Mouse (Mus musculus) heart, embryonic 11.5 days (tissue): ENCODE data around the gene Gpr107. TPM values are rescaled to one million over a fixed set of nuclear protein-coding genes. Genes with fewer than 3 reads are reported as not detected.

Source experiments
- ATAC-seq: fragments of 200-750 bp; cut with Nextera tagmentation; replicated peaks from 2 replicates; pipeline ENCODE4 v1.8.0; 2017; ENCODE audit warnings: moderate library complexity; ENCODE audit not compliant: insufficient number of reproducible peaks, low FRiP score, low TSS enrichment
- H3K27ac ChIP-seq: fragments of 300-500 bp; sonication (generic); 2 replicates; pipeline ENCODE4 v1.5.1; 2014; ENCODE audit warnings: mild to moderate bottlenecking, low read depth, low read length
- H3K27me3 ChIP-seq: fragments of 300-500 bp; sonication (generic); 2 replicates; pipeline ENCODE4 v1.6.1; 2014; ENCODE audit warnings: mild to moderate bottlenecking, low read length, mixed read lengths; ENCODE audit not compliant: control insufficient read depth, insufficient read depth
- H3K36me3 ChIP-seq: fragments of 300-500 bp; sonication (generic); 2 replicates; pipeline ENCODE4 v1.6.1; 2014; ENCODE audit warnings: mild to moderate bottlenecking, low read length, moderate library complexity, mixed read lengths; ENCODE audit not compliant: control insufficient read depth, insufficient read depth
- H3K4me1 ChIP-seq: fragments of 300-500 bp; sonication (generic); 2 replicates; pipeline ENCODE4 v1.6.1; 2014; ENCODE audit warnings: low read length; ENCODE audit not compliant: control insufficient read depth, insufficient read depth
- H3K4me2 ChIP-seq: fragments of 300-500 bp; sonication (generic); 2 replicates; pipeline ENCODE4 v1.6.1; 2014; ENCODE audit warnings: mild to moderate bottlenecking, moderate library complexity
- H3K4me3 ChIP-seq: fragments of 300-500 bp; sonication (generic); 2 replicates; pipeline ENCODE4 v1.5.1; 2014; ENCODE audit warnings: low read depth, low read length
- H3K9ac ChIP-seq: fragments of 300-500 bp; sonication (generic); 2 replicates; pipeline ENCODE4 v1.6.1; 2014; ENCODE audit warnings: mild to moderate bottlenecking, low read depth, low read length, moderate library complexity
- H3K9me3 ChIP-seq: fragments of 300-500 bp; sonication (generic); replicated peaks from 2 replicates; pipeline ENCODE4 v1.6.1; 2016; ENCODE audit warnings: low read length; ENCODE audit not compliant: control insufficient read depth
- WGBS: fragments of 180-500 bp; shearing (Covaris S2); extraction: QIAGEN DNeasy Blood & Tissue Kit; methylation state at CpG from one replicate; pipeline ENCODE4 v1.1.7; 2014; ENCODE audit not compliant: insufficient replicate concordance; 5-methylcytosine and 5-hydroxymethylcytosine counted together
- polyA plus RNA-seq: library from polyadenylated mRNA; unstranded; fragments of >200 nt; fragmentation: Nextera tagmentation; extraction: Ambion mirVana; gene quantifications from 2 replicates; pipeline ENCODE4 v1.2.1, GENCODE M21; 2014

Gpr107 gene
- polyA plus RNA-seq, 1 experiment from 2014 or later: 30.4 TPM

DNA sequence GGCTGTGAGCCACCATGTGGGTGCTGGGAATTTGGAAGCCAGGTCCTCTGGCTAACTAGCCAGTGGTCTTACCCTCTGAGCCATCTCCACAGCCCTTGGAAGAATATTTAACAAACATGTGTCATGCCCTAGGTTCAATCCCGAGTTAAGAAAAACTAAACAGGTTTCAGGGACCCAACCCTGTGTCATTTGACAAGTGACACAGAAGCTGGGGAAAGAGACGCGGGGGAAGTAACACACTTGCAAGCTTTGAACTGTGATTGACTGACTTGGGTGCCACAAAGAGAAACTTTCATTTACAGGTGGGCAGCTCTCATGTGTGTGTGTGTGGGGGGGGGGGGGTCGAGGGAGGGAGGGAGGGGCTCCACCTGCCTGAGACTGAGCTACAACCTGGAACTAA, 18.1 kb upstream of the Gpr107 start:
- Histone ChIP-seq H3K4me1 (peaks cover 55% of the 10 kb centered on the region), H3K9ac (no peak overlapping the region), H3K9me3 (no peaks in the 10 kb centered on the region), H3K36me3 (no peaks in the 10 kb centered on the region), H3K27me3 (no peaks in the 10 kb centered on the region), H3K27ac (no peak overlapping the region), H3K4me3 (no peak overlapping the region), H3K4me2 (no peak overlapping the region)
- ATAC-seq: no peak
- 61% methylated on average over 4 of the region's 4 CpGs for WGBS

DNA sequence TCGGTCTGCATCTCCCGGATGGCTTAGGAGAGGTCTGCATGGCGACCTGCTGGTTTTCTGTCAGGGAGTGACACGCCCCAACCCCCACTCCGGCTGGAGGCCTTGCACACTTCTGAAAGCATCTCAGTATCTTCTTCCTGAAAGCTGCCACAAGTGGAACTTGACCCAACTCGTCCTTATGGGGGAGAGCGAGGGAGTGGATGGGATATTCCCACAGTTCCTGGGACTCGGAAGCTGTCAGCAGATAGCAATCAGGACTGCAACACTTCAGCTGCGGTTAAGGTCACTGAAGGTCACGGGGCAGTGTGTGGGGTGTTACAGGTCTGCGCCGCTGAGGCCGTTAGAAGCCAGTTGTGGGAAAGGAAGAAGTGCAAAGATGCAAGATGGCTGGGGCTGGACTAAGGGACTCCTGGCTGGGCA, 16.6 kb upstream of the Gpr107 start:
- no peak for ATAC-seq
- H3K4me2 ChIP-seq: no peak overlapping the region
- H3K36me3 ChIP-seq: no peaks in the 10 kb centered on the region
- no peak overlapping the region for H3K9ac ChIP-seq
- no peaks in the 10 kb centered on the region for H3K27me3 ChIP-seq
- no peaks in the 10 kb centered on the region for H3K9me3 ChIP-seq
- H3K4me1 ChIP-seq: peaks cover 51% of the 10 kb centered on the region
- H3K27ac ChIP-seq: peak overlapping the region; percentile 46
- 19% methylated on average over 13 of the region's 13 CpGs for WGBS
- no peak overlapping the region for H3K4me3 ChIP-seq

DNA sequence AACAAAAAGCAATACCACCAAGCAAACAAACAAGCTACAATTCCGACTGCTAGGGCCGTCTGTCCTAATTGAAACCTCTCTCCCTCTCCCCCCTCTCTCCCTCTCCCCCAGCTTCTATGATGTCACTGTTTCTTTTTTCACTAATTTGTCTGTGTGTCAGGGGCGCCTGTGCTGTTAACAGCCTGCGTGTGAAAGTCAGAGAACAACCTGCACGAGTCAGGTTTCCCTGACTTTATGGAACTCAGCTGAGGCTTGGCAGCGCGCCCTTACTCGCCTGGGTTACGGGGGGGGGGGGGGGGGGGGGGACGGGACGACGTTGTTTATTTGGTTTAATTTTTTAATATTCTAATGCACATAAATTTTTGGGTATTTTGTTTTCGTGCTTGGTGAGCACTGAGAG, 15.8 kb upstream of the Gpr107 start:
- Histone ChIP-seq H3K36me3 (no peaks in the 10 kb centered on the region), H3K4me2 (no peak overlapping the region), H3K9me3 (no peaks in the 10 kb centered on the region), H3K4me1 (peaks cover 47% of the 10 kb centered on the region), H3K27ac (no peak overlapping the region; the same call in 1 of the 2 replicates), H3K9ac (no peak overlapping the region), H3K4me3 (no peak overlapping the region), H3K27me3 (no peaks in the 10 kb centered on the region)
- no peak for ATAC-seq
- 65% methylated on average over 13 of the region's 13 CpGs for WGBS

DNA sequence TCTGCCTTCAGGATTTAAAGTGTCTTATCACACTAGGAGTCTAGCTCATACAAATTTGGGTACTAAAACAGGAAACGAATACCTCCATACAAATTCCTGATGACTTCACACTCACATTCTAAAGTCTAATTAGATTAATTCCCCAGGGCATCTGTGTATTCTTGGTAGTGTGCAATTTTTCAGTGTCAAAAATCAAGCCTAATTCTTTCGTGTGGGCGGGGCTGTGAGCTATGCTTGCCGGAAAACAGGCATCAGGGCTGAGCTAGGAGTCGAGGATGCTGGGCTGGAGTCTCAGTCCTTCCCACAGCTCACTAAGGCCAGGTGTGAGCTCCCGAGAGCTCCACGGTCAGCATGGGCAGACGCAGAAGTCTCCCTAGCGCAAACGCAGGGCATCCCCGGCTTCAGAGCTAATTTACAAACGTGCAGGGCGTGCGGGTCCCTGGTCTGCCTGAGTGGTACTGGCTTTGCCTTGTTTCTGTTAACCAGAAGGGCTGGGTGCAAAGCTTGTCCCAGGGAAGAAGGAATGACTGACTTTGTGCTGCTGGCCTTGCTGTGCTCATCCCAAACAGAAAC, 15.0 kb upstream of the Gpr107 start:
- no peak overlapping the region for H3K9ac ChIP-seq
- peaks cover 39% of the 10 kb centered on the region for H3K4me1 ChIP-seq
- H3K36me3 ChIP-seq: no peaks in the 10 kb centered on the region
- no peaks in the 10 kb centered on the region for H3K9me3 ChIP-seq
- no peak overlapping the region for H3K4me3 ChIP-seq
- 80% methylated on average over 14 of the region's 14 CpGs for WGBS
- no peak for ATAC-seq
- no peak overlapping the region for H3K4me2 ChIP-seq
- H3K27ac ChIP-seq: no peak overlapping the region
- H3K27me3 ChIP-seq: no peaks in the 10 kb centered on the region

DNA sequence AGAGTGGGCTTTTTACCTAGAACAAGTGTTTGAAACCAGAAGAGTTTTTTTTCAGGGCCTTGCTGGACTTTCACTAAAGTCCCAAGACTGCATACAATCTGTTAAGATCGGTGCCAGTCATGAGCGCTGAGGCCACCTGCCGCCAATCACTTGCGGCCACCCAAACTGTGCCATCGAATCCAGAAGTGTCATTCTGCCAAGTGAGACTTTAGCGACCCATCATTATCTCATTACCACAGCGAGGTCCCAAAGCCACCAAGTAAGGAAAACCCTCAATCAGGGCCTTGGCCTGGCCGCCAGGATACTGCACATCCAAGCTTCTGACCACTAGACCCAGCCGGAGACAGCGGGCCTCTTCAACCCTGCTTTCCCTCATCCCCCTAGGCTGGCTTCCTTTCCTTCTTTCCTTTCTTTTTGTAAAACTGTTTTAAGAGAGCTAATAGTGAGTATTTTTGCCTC, 12.9 kb upstream of the Gpr107 start:
- H3K9me3 ChIP-seq: no peaks in the 10 kb centered on the region
- no peak for ATAC-seq
- H3K27ac ChIP-seq: no peak overlapping the region
- 85% methylated on average over 10 of the region's 10 CpGs for WGBS
- H3K4me2 ChIP-seq: no peak overlapping the region
- H3K36me3 ChIP-seq: no peaks in the 10 kb centered on the region
- H3K9ac ChIP-seq: no peak overlapping the region
- no peak overlapping the region for H3K4me3 ChIP-seq
- no peaks in the 10 kb centered on the region for H3K27me3 ChIP-seq
- H3K4me1 ChIP-seq: peaks cover 46% of the 10 kb centered on the region

DNA sequence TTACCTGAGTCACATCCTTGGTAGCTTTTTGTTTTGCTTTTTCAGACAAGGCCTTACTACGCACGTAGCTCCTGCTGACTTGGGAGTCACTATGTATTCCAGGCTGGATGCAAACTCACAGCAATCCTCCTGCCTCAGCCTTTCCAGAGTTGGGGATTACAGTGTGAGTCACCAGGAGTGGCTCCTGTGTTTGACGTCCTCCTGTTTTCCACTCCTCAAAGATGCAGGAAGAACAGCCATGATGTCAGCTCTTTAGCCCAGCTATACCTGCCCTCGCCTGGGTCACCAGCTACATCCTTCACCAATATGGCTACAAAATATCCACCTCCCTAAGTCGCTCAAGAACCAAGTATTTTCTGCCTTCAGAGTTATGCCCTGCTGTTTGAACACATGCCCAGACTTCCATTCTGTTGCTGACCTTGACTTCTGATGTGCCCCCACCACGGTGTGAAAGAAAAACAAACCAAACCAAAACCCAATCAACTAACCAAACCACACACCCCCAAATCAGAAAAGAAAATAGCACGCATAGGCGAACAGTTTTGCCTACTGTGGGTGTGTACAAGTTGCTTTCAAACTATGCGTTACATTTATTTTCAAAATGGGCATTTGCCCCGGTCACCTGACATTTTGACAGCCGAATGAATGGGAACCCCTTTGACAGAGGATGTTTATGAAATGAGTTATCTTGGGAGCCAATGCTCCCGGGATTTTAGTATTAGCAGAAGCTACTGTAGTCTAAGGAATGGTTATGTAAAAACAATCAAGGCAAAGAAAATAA, 11.9 kb upstream of the Gpr107 start:
- no peak for ATAC-seq
- Histone ChIP-seq H3K36me3 (no peaks in the 10 kb centered on the region), H3K4me2 (peak overlapping the region; percentile 95), H3K4me1 (peaks cover 45% of the 10 kb centered on the region), H3K4me3 (peak overlapping the region; percentile 89), H3K9ac (no peak overlapping the region; the same call in 1 of the 2 replicates), H3K9me3 (no peaks in the 10 kb centered on the region), H3K27me3 (no peaks in the 10 kb centered on the region), H3K27ac (no peak overlapping the region)
- WGBS: 72% methylated on average over 12 of the region's 12 CpGs

DNA sequence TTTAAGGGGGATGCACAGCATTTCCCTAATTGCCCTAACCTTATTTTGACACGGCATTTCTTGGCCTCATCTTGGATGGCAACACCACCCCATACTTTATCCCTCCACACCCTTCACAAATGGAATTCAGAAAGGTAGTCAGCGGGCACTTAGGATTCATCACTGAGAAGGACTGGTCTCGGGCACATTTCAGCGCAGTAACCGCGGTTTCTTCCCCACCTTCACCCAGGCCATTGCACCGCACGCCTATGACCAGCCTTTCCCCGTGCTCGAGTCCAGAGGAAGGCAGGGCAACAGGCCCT, 11.4 kb upstream of the Gpr107 start:
- no peaks in the 10 kb centered on the region for H3K36me3 ChIP-seq
- H3K9me3 ChIP-seq: no peaks in the 10 kb centered on the region
- H3K9ac ChIP-seq: peak overlapping the region; percentile 94
- no peak overlapping the region for H3K27ac ChIP-seq
- peak overlapping the region; percentile 95 for H3K4me2 ChIP-seq
- 8% methylated on average over 10 of the region's 10 CpGs for WGBS
- ATAC-seq: no peak
- H3K4me1 ChIP-seq: peaks cover 39% of the 10 kb centered on the region
- no peaks in the 10 kb centered on the region for H3K27me3 ChIP-seq
- H3K4me3 ChIP-seq: peak overlapping the region; percentile 89

DNA sequence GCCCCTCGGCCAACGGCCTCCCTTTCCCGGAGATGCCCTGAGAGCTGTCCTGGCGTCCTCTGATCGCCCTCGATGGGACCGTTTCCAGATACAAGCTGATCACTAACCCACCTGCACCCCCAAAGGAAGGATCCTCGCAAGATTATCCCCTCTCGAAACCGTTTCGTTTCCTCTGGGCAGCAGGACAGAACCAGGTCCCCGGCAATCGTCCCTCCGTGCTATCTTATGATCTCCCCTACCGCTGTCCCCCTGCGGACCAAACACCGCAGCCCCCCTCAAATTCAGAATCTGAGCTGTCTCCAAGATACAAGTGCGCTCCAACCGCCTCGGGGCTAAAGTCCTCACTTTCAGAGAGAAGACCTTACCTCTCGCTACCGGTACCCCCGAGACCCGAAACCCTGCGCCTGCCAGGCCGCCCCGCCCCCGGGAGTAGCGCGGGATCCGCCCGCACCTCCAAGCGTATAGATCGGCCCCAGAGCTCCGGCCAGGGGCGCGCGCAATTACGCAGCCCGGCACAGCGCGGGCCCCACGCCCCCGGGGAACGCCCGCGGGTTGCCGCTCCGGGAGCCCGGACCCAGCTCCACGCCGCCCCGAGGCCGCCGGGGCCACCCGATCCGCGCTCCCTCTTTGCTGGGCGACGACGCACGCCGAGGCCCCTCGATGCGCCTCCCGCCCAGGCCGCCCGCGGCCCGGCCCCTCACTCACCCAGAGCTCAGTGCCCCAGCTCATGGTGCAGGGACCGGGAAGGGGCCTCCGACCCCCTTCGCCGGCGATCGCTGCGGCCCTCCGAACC, 10.8 kb upstream of the Gpr107 start:
- Histone ChIP-seq H3K4me1 (peaks cover 34% of the 10 kb centered on the region), H3K27me3 (no peaks in the 10 kb centered on the region), H3K4me3 (peak overlapping the region; percentile 89), H3K36me3 (no peaks in the 10 kb centered on the region; the same call in 1 of the 2 replicates), H3K9ac (peak overlapping the region; percentile 94), H3K4me2 (peak overlapping the region; percentile 95), H3K9me3 (no peaks in the 10 kb centered on the region), H3K27ac (peak overlapping the region; percentile 88)
- peak; percentile 29 for ATAC-seq
- WGBS: under 1% methylated on average over 76 of the region's 78 CpGs
